ENCODE assay signal across 10 mouse cellular contexts in genomic region chr10:39471714-39472531, GRCm38 (mm10).
A peak's percentile ranks its signal among the peaks of the same experiment; 100 is the strongest.
DNase-seq lines count a peak whose midpoint lies in the region; ATAC-seq lines count a peak whose summit lies in the region.
"Had no signal": no experiment of that assay in that cellular context is flagged by ENCODE, and none has a peak within 500 bp of the region (broad histone marks: within the 10 kb centered on the region; RNA-seq: fewer than 3 reads in every experiment).

No protein-coding gene starts in this region.

- peak overlapping the region; percentile 4; the same call in 1 of the 2 replicates for H3K27ac ChIP-seq in forebrain, embryonic 10.5 days
- H3K27ac ChIP-seq in forebrain, embryonic 11.5 days (ENCODE audit: low read depth, low read length): no peak overlapping the region
- H3K27ac ChIP-seq in midbrain, embryonic 13.5 days: peak overlapping the region; percentile 54
- H3K27ac ChIP-seq in midbrain, embryonic 10.5 days (replicated peaks): no peak overlapping the region
- H3K27ac ChIP-seq: embryonic facial prominence, embryonic 12.5 days; liver, embryonic 13.5 days had no signal

- no peaks in the 10 kb centered on the region for H3K27me3 ChIP-seq in forebrain, embryonic 10.5 days (ENCODE audit: poor library complexity, severe bottlenecking)
- H3K27me3 ChIP-seq in forebrain, embryonic 11.5 days (ENCODE audit: control insufficient read depth, insufficient read depth, low read length): no peaks in the 10 kb centered on the region
- no peaks in the 10 kb centered on the region for H3K27me3 ChIP-seq in midbrain, embryonic 13.5 days
- H3K27me3 ChIP-seq in midbrain, embryonic 10.5 days (ENCODE audit: low read depth, poor library complexity, severe bottlenecking): no peaks in the 10 kb centered on the region
- H3K27me3 ChIP-seq: embryonic facial prominence, embryonic 12.5 days; liver, embryonic 13.5 days had no signal

- ATAC-seq in forebrain, embryonic 11.5 days (replicated peaks; ENCODE audit: low FRiP score): no peak
- peak; percentile 59; the same call in 1 of the 2 replicates for ATAC-seq in midbrain, embryonic 13.5 days
- ATAC-seq in erythroblast, adult 5-6 weeks (replicated peaks; ENCODE audit: low FRiP score, poor library complexity, severe bottlenecking): no peak

- no peak overlapping the region for H3K9ac ChIP-seq in forebrain, embryonic 11.5 days (ENCODE audit: low read length)
- H3K9ac ChIP-seq in midbrain, embryonic 13.5 days (replicated peaks): no peak overlapping the region; the same call in 1 of the 2 replicates
- H3K9ac ChIP-seq: embryonic facial prominence, embryonic 12.5 days; liver, embryonic 13.5 days had no signal

- DNase-seq in forebrain, embryonic 10.5 days (ENCODE audit: extremely low spot score, low spot score): no peak
- no peak for DNase-seq in forebrain, embryonic 11.5 days (ENCODE audit: low spot score)
- no peak for DNase-seq in midbrain, embryonic 10.5 days (ENCODE audit: low spot score)
- peak; percentile 27 for DNase-seq in gastrocnemius, adult 8-10 months (ENCODE audit: low spot score in 2 of 2)
- peak; percentile 49 to 58 for DNase-seq in left cerebral cortex, postnatal 25 days (ENCODE audit: low spot score in 2 of 2)
- DNase-seq in skeletal muscle tissue, adult 2 months (ENCODE audit: low read depth, low spot score): peak; percentile 48
- DNase-seq: liver, embryonic 13.5 days had no signal

- intact Hi-C loops in left cerebral cortex, postnatal 25 days (cut with DNase I): no loop called here

- no peaks in the 10 kb centered on the region for H3K9me3 ChIP-seq in forebrain, embryonic 10.5 days
- no peaks in the 10 kb centered on the region for H3K9me3 ChIP-seq in forebrain, embryonic 11.5 days (ENCODE audit: control insufficient read depth, low read length)
- H3K9me3 ChIP-seq in midbrain, embryonic 13.5 days: no peaks in the 10 kb centered on the region
- H3K9me3 ChIP-seq in midbrain, embryonic 10.5 days (replicated peaks): no peaks in the 10 kb centered on the region
- H3K9me3 ChIP-seq: embryonic facial prominence, embryonic 12.5 days; liver, embryonic 13.5 days had no signal

- WGBS in forebrain, embryonic 10.5 days: 84% methylated on average over 15 of the region's 15 CpGs
- WGBS in forebrain, embryonic 11.5 days: 79% methylated on average over 15 of the region's 15 CpGs
- WGBS in midbrain, embryonic 13.5 days: 60% methylated on average over 15 of the region's 15 CpGs
- WGBS in midbrain, embryonic 10.5 days: 86% methylated on average over 15 of the region's 15 CpGs

- H3K4me2 ChIP-seq in forebrain, embryonic 11.5 days (ENCODE audit: low read depth, low read length, severe bottlenecking): no peak overlapping the region
- no peak overlapping the region for H3K4me2 ChIP-seq in midbrain, embryonic 13.5 days (replicated peaks)
- H3K4me2 ChIP-seq: embryonic facial prominence, embryonic 12.5 days; liver, embryonic 13.5 days had no signal

- H3K4me1 ChIP-seq in forebrain, embryonic 10.5 days: peaks cover 7% of the 10 kb centered on the region; the same call in 1 of the 2 replicates
- 0 out of 2 replicates have a peak, but pooled peaks cover 3% of the 10 kb centered on the region for H3K4me1 ChIP-seq in forebrain, embryonic 11.5 days (replicated peaks; ENCODE audit: control insufficient read depth, insufficient read depth, low read length)
- H3K4me1 ChIP-seq in midbrain, embryonic 13.5 days (replicated peaks): peaks cover 30% of the 10 kb centered on the region
- peaks cover 9% of the 10 kb centered on the region for H3K4me1 ChIP-seq in midbrain, embryonic 10.5 days

- peaks cover 4% of the 10 kb centered on the region; the same call in 1 of the 2 replicates for H3K36me3 ChIP-seq in forebrain, embryonic 10.5 days (replicated peaks)
- H3K36me3 ChIP-seq in forebrain, embryonic 11.5 days (ENCODE audit: control insufficient read depth, insufficient read depth, low read length): no peaks in the 10 kb centered on the region
- H3K36me3 ChIP-seq in midbrain, embryonic 13.5 days: no peaks in the 10 kb centered on the region
- H3K36me3 ChIP-seq in midbrain, embryonic 10.5 days: no peaks in the 10 kb centered on the region
- H3K36me3 ChIP-seq: embryonic facial prominence, embryonic 12.5 days; liver, embryonic 13.5 days had no signal

- H3K4me3 ChIP-seq in forebrain, embryonic 10.5 days: no peak overlapping the region
- H3K4me3 ChIP-seq in forebrain, embryonic 11.5 days (ENCODE audit: low read depth, low read length): no peak overlapping the region
- no peak overlapping the region for H3K4me3 ChIP-seq in midbrain, embryonic 13.5 days (replicated peaks)
- no peak overlapping the region for H3K4me3 ChIP-seq in midbrain, embryonic 10.5 days
- H3K4me3 ChIP-seq: embryonic facial prominence, embryonic 12.5 days; liver, embryonic 13.5 days had no signal

Comparison
In these comparisons a context has a peak if more than half of its experiments do, and no peak if none do; other contexts are left out.
1. H3K27ac ChIP-seq: peak in forebrain, embryonic 10.5 days (single experiment) and midbrain, embryonic 13.5 days (single experiment); none in forebrain, embryonic 11.5 days (single experiment) and midbrain, embryonic 10.5 days (single experiment).
2. DNase-seq: peak in gastrocnemius, adult 8-10 months (2 of 2), left cerebral cortex, postnatal 25 days (2 of 2) and skeletal muscle tissue, adult 2 months (single experiment); none in forebrain, embryonic 10.5 days (single experiment), forebrain, embryonic 11.5 days (single experiment) and midbrain, embryonic 10.5 days (single experiment).